Mouse (Mus musculus) kidney, embryonic 16.5 days (tissue): Measurements from ENCODE around the gene Sytl3. TPM values are rescaled to one million over a fixed set of nuclear protein-coding genes. Genes with fewer than 3 reads are reported as not detected.
"Not testable (repeated sequence)": the region's sequence is repeated elsewhere in the genome, so short reads cannot be mapped to it uniquely, and the experiment has no call there.

Experiments
- ATAC-seq: fragments of 200-750 bp; cut with Nextera tagmentation; 2 replicates; pipeline ENCODE4 v1.8.0; 2017; ENCODE audit warnings: moderate TSS enrichment; ENCODE audit not compliant: low FRiP score, low TSS enrichment
- H3K27ac ChIP-seq: fragments of 300-500 bp; sonication (generic); 2 replicates; pipeline ENCODE4 v1.5.1; 2014; ENCODE audit warnings: low read length
- H3K27me3 ChIP-seq: fragments of 300-500 bp; sonication (generic); 2 replicates; pipeline ENCODE4 v1.6.1; 2014; ENCODE audit warnings: low read length, control low read depth, mixed read lengths; ENCODE audit not compliant: insufficient read depth
- H3K36me3 ChIP-seq: fragments of 300-500 bp; sonication (generic); 2 replicates; pipeline ENCODE4 v1.6.1; 2014; ENCODE audit warnings: low read length, control low read depth, mixed read lengths; ENCODE audit not compliant: insufficient read depth
- H3K4me1 ChIP-seq: fragments of 300-500 bp; sonication (generic); 2 replicates; pipeline ENCODE4 v1.6.1; 2014; ENCODE audit warnings: low read length, control low read depth, mixed read lengths; ENCODE audit not compliant: insufficient read depth
- H3K4me2 ChIP-seq: fragments of 300-500 bp; sonication (generic); replicated peaks from 2 replicates; pipeline ENCODE4 v1.6.1; 2014; ENCODE audit warnings: low read depth, low read length
- H3K4me3 ChIP-seq: fragments of 300-500 bp; sonication (generic); 2 replicates; pipeline ENCODE4 v1.5.1; 2014; ENCODE audit warnings: mild to moderate bottlenecking, low read length
- H3K9ac ChIP-seq: fragments of 300-500 bp; sonication (generic); replicated peaks from 2 replicates; pipeline ENCODE4 v1.6.1; 2014; ENCODE audit warnings: low read length
- H3K9me3 ChIP-seq: fragments of 300-500 bp; sonication (generic); 2 replicates; pipeline ENCODE4 v1.6.1; 2016; ENCODE audit warnings: low read length, control low read depth
- WGBS: fragments of 180-500 bp; shearing (Covaris S2); extraction: QIAGEN DNeasy Blood & Tissue Kit; methylation state at CpG from one replicate; pipeline ENCODE4 v1.1.7; 2014; 5-methylcytosine and 5-hydroxymethylcytosine counted together
- polyA plus RNA-seq: library from polyadenylated mRNA; unstranded; fragments of >200 nt; fragmentation: Nextera tagmentation; extraction: Ambion mirVana; gene quantifications from 2 replicates; pipeline ENCODE4 v1.2.1, GENCODE M21; 2015

The Sytl3 gene
- polyA plus RNA-seq, 1 experiment from 2014 or later, result 1.2 TPM

DNA sequence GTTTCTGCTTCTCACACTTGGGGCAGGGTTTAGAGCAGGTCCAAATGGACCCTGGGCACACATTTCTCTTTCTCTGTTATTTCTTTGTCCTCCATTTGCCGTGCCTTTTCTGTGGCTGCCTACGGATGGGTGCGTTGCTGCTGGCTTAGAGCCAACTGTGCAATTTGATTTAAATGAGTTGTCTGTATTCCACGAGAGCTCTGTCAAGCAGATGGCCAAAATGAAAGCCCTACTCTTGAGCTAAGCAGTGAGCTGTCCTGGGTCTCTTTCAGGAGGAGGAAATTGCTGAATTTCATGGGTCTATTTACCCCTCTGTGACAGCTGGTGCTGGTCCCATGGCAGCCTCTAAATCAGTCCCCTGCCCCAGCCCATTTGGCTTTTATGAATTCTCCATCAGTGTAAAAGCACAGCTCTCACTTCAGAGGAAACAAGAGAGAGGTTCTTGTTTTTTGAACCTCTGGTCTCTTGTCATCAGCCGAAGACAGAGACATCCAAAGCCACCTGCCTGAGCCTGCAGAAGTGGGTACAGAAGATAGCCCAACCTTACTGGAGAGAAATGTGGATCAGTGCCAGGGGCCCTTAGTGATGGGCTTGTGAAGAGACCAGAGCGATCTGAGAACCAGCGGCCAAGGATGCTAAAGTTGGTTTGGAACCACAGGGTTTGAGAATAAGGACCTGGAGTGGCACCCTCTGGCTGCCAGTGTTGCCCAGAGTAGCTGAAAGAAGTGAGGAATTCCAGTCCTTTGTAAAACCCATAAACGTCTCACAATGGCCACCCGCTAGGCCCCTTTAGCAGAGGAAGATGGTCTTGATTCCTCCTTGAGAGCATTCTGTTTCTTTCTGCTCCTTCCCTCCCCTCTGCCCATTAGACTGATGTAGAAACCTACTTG is 44.7 kb downstream of the Sytl3 start:
- H3K27ac ChIP-seq, H3K4me3 ChIP-seq, ATAC-seq, H3K36me3 ChIP-seq, H3K9me3 ChIP-seq, H3K4me1 ChIP-seq, H3K27me3 ChIP-seq, H3K9ac ChIP-seq, H3K4me2 ChIP-seq: not testable (repeated sequence)
- 41% methylated on average over 6 of the region's 9 CpGs for WGBS

DNA sequence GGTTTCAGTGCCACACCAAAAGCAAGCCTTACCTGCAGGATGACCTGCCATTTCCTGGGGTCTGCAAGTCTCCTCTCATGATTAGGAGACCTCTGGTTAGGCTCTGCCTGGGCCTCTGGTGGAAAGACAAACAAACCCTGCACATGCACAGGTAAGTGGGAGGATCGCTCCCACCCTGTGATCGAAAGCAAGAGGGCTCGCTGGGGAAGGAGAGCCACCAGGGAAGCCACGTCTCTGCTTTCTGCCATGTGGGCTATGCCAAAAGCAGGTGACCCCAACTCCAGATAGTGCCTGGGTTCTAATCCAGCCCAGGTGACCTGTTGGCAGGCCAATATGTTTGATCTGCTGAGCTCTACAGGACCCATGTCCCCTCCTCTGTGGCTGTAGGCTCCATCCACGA is 47.6 kb downstream of the Sytl3 start:
- WGBS, result 79% methylated on average over 5 of the region's 5 CpGs
- not testable (repeated sequence) for ATAC-seq, H3K4me1 ChIP-seq, H3K4me3 ChIP-seq, H3K4me2 ChIP-seq, H3K27ac ChIP-seq, H3K36me3 ChIP-seq, H3K27me3 ChIP-seq, H3K9me3 ChIP-seq, H3K9ac ChIP-seq

DNA sequence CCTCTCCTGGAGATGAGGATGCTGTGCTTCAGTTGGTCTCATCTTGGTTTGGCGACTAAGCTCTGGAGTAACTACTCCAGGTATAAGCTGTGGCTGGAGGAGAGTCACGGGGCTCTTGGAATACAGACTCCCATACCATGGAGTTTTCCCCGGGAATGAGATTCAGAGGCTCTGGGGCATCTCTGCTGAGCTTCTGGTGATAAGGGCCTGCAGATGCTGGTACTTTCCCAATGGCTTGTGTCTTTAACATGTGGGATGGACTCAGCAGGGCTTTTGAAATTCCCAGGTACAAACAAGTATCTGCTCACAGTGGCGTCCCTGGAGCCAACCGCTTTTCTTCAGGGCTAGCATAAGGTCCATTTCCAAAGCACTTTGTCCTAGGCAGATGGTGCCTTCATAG is 48.5 kb downstream of the Sytl3 start:
- not testable (repeated sequence) for H3K4me1 ChIP-seq, H3K9me3 ChIP-seq, H3K27ac ChIP-seq, H3K36me3 ChIP-seq, H3K4me2 ChIP-seq, H3K27me3 ChIP-seq, H3K9ac ChIP-seq, ATAC-seq, H3K4me3 ChIP-seq
- whole genome bisulfite sequencing, result 92% methylated on average over 5 of the region's 5 CpGs

DNA sequence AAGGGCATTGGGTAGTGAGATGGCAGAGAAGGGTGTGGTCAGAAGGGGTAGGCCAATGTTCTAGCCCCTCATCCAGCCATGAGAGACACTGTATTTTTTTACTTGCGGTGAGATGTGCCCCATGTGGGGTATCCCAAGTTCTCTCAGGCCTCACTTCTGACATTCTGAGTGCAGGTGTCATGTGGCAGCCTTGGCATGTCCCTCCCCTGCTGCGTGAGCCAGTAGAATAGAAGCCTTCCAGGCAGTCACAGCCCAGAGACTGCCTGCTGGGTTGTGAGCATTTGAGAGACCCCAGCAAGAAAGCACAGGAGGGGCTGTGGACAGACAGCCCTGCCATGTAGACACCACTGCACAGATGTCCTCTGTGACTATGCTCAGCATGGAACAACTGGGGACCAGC is 49.3 kb downstream of the Sytl3 start:
- not testable (repeated sequence) for H3K36me3 ChIP-seq, H3K4me2 ChIP-seq, H3K4me3 ChIP-seq, H3K4me1 ChIP-seq, H3K9me3 ChIP-seq, H3K27ac ChIP-seq, H3K9ac ChIP-seq, H3K27me3 ChIP-seq, ATAC-seq
- WGBS, result 82% methylated on average over 2 of the region's 2 CpGs

DNA sequence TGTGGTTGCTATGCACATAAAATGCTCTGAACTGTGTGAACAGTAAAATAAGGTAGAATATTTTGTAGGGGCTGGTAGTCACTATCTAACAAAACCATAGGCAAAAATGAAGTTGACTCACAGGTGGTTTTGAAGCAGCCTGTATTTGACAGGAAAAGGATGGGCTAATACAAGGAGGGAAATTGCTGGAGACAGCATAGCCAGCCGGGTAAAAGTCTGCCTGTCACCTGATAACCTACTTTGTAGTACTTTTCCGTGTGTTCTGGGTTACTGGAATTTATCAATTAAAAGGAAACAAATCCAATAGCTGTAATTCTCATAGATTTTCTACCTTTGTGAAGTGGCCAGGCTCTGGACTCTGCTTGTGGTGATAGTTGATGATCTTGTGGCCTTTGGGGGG is 54.6 kb downstream of the Sytl3 start:
- not testable (repeated sequence) for ATAC-seq, H3K9ac ChIP-seq, H3K9me3 ChIP-seq, H3K27me3 ChIP-seq, H3K4me2 ChIP-seq, H3K4me1 ChIP-seq, H3K27ac ChIP-seq, H3K36me3 ChIP-seq, H3K4me3 ChIP-seq
- WGBS, result 83% methylated on average over 2 of the region's 2 CpGs

DNA sequence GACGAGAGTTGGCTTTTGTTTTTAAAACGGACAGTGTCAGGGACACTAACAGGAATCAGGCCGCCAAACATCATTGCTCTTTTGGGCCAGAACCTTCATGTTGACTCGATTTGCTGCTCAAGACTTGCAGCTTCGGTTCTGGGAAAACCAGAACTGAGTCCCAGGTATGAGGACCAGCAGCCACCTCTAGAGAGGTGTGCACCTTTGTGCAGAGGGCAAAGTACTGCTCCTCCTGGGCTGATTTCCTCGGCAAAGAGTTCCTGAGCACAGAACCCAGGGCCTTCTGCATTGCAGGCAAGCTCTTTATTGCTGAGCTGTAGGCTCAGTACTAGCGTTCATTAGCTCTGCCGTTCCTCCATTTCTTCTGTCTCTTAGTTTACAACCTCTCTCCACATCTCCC is 55.1 kb downstream of the Sytl3 start:
- not testable (repeated sequence) for ATAC-seq, H3K36me3 ChIP-seq, H3K4me3 ChIP-seq, H3K4me1 ChIP-seq, H3K4me2 ChIP-seq, H3K27me3 ChIP-seq, H3K9ac ChIP-seq, H3K9me3 ChIP-seq, H3K27ac ChIP-seq
- 62% methylated on average over 8 of the region's 8 CpGs for WGBS

DNA sequence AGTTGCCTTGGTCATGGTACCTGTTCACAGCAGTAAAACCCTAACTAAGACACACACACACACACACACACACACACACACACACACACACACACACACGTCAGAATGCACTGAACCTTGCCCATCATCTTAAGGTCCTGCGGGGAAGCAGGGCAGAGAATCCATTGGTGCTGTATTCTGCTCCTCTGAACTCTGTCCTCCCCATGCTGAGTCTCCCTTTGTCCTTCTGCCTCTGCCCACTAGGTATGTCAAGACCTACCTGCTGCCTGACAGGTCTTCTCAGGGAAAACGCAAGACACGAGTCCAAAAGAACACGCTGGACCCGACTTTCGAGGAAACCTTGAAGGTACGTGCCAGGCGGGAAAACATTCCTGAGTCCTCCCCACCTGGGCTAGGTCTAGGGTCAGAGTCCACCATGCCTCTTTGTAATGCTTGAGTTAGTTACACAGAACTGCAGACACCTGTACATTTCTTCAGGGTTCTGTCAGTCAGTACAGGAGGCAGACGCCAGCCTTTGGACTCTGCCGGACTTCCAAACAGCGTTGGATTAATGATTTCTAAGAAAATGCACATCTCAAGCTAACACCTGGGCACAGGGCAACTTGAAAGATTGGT is 69.2 kb downstream of the Sytl3 start:
- ATAC-seq, result peak; percentile 94
- H3K4me2 ChIP-seq, result no peak overlapping the region

DNA sequence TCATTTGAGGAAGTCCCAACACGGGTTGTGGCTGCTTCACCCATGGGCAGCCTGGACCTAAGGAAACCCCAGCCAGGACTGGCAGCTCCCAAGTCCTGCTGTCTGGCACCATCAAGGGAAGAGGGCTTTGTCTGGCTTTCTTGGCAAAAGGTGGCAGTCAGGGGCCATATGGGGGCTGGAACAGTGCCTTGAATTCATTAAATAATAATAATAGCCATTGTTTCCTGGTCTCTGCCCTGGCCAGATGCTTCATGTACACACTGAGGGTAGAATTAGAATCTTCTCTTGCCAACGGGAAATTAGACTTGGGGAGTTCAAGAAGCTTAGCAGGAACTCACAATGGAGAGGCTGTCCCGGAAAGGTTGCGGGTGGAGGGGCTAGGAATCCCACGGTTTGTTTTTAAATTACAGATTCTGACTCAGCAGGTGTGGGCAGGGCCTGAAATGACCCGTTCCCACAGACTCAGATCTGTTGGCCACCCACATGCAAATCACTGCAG is 70.4 kb downstream of the Sytl3 start:
- H3K9ac ChIP-seq, result no peak overlapping the region
- H3K27ac ChIP-seq, result peak overlapping the region; percentile 60
- no peaks in the 10 kb centered on the region for H3K36me3 ChIP-seq
- no peaks in the 10 kb centered on the region for H3K9me3 ChIP-seq
- H3K4me2 ChIP-seq, result no peak overlapping the region
- WGBS, result 25% methylated on average over 6 of the region's 6 CpGs
- H3K4me1 ChIP-seq, result 0 out of 2 replicates have a peak, but pooled peaks cover 8% of the 10 kb centered on the region
- no peak for ATAC-seq
- no peaks in the 10 kb centered on the region for H3K27me3 ChIP-seq
- H3K4me3 ChIP-seq, result no peak overlapping the region

More for the DNA sequence above, 69.2 kb downstream of the Sytl3 start:
- Histone ChIP-seq H3K4me3 (no peak overlapping the region), H3K27ac (peak overlapping the region; percentile 43; the same call in 1 of the 2 replicates), H3K4me1 (0 out of 2 replicates have a peak, but pooled peaks cover 8% of the 10 kb centered on the region), H3K9ac (no peak overlapping the region), H3K36me3 (no peaks in the 10 kb centered on the region), H3K9me3 (no peaks in the 10 kb centered on the region), H3K27me3 (no peaks in the 10 kb centered on the region)
- 81% methylated on average over 12 of the region's 12 CpGs for WGBS

DNA sequence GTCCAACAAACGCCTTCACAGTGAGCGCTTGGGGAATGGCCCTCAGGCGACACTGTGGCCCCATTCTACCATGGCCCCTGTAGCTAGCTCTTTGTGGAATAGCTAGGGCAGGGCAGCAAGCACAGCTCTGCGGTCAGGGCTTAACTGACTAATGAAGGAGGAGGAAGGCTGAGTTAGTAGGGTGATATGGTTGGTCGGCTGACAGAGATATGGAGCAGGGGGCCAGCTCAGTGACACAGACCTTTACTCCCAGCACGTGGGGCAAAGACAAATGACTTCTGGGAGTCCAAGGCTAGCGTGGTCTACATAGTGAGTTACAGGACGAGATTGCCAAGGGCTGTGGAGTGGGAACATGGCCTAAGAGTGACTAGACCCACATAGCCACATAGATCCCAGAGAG is 72.2 kb downstream of the Sytl3 start:
- H3K9ac ChIP-seq, result no peak overlapping the region
- 57% methylated on average over 8 of the region's 8 CpGs for WGBS
- H3K4me2 ChIP-seq, result no peak overlapping the region
- H3K9me3 ChIP-seq, result no peaks in the 10 kb centered on the region
- peak; percentile 28; the same call in 1 of the 2 replicates for ATAC-seq
- H3K4me1 ChIP-seq, result 0 out of 2 replicates have a peak, but pooled peaks cover 8% of the 10 kb centered on the region
- H3K27ac ChIP-seq, result 0 out of 2 replicates have a peak overlapping the region, but pooled peaks have one; percentile 10
- no peaks in the 10 kb centered on the region for H3K36me3 ChIP-seq
- no peak overlapping the region for H3K4me3 ChIP-seq
- H3K27me3 ChIP-seq, result no peaks in the 10 kb centered on the region

DNA sequence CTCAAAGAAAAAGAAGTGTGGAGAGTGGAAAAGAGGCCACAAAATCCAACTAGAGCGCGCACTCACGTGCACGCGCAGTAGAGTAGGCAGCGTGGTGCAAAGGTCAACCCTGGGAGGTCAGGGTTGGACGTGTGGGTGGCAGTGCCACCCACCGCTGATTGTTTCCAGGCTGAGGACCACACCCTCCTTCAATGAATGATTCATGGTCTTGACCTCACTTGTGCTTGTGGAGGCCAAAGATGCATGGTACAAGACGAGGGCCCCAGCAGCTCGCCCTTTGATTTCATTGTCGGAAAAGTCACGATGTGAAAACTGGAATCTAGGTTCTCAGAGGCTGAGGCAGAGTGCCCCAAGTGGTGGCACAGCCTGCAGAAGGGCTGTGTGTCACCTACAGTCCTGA is 72.7 kb downstream of the Sytl3 start:
- no peak overlapping the region for H3K4me2 ChIP-seq
- 74% methylated on average over 12 of the region's 12 CpGs for WGBS
- H3K27ac ChIP-seq, result no peak overlapping the region
- H3K4me1 ChIP-seq, result peaks cover 13% of the 10 kb centered on the region; the same call in 1 of the 2 replicates
- H3K27me3 ChIP-seq, result no peaks in the 10 kb centered on the region
- no peak for ATAC-seq
- no peak overlapping the region for H3K4me3 ChIP-seq
- H3K9ac ChIP-seq, result no peak overlapping the region
- no peaks in the 10 kb centered on the region for H3K9me3 ChIP-seq
- H3K36me3 ChIP-seq, result no peaks in the 10 kb centered on the region
